Mouse (Mus musculus): ENCODE data around the gene Glipr1. TPM values are rescaled to one million over a fixed set of nuclear protein-coding genes. Genes with fewer than 3 reads are reported as not detected.

Gene Glipr1
- 1.2 and 2.6 TPM in 2 replicates for polyA plus RNA-seq (2021; fragmentation: Nextera tagmentation)
- long read RNA-seq, experiment 1, partial matches to known transcripts = 0 of 2 reads
- long read RNA-seq, experiment 1, other reads (novel, unspliced or antisense) = 1 of 2 reads
- long read RNA-seq, experiment 2, partial matches to known transcripts = 0 of 1 reads
- long read RNA-seq, experiment 2, other reads (novel, unspliced or antisense) = 0 of 1 reads

DNA sequence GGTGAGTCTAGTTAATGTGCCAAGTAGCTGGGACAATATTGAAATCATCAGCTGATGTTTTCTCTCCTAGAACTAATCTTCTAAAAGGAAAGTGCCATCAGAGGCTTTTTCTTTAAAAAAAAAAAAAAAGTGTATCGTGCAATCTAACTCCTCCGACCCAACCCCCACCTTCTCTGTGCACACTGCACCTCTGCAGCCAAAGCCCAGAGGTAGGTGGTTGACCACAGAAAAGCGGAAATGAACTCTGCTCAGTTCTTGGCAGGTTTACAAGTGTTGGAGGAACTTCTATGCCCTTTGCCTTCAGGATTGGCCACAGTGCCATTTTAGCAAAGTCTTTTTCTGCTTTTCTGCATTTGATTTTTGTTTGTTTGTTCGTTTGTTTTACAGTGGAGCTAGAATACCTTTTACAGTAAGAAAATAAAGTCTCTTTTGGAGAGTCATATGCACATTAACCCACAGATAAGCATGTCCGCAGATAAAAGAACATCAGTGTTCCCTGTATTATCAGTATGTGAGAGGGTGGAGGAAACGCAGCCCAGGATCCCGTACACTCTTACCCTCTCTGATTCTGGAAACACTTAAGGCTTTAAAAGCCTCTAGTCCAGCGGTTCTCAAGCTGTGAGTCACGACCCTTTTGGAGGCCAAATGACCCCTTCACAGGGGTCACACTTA is at the start of gene Glipr1:
Glipr1 (minus strand) TSS at position 88 of the 672 bp plus-strand sequence.

DNA sequence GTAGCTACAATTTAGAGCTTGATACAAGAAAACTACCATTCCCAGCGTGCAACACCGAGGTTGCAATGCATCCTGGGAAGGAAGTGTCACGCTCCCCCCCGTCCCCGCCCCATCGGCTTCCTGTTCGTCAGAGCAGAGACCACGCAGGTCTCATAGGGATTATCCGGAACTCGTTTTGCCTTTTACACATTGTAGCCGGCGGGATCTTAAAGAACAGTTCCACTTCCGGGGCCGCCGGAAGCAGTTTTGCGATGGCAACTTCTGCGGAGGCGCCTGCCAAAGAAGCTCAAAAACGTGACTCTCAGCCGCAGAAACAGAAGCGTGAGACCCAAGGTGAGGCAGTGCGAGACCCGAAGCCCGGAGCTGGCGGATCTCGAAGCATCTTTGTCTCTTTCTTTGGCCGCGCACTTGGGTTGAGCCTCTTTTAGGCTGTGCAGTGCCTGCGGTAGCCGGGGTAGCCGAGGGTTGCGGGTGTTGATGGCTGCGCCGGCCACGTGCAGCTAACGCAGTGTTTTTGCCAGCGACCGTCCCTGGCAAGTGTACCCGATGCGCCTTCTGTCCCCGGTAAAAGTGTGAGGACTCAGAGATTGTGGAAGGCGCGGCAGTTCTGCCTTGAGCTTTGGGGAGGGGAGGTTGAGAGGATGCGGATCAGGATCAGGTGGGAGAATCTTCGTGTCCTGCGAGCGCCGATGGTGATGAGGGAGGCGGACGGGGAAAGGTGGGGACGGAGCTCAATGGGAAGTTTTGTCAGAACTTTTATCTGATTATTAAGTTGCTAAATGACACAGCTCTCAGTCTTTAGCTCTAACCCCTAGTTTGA is 29.7 kb downstream of the Glipr1 start, which contains the start of gene Krr1:
Krr1 (plus strand) TSS at position 123 of the 820 bp plus-strand sequence.

Other genes with a start within 250 kb of the Glipr1 start
- 19.6 and 22.1 TPM in 2 replicates for gene Krr1, start 30.0 kb downstream of the Glipr1 start, polyA plus RNA-seq (2021; fragmentation: Nextera tagmentation)
- not detected in 2 replicates for gene Glipr1l1, start 57.6 kb upstream of the Glipr1 start, polyA plus RNA-seq (2021; fragmentation: Nextera tagmentation)
- not detected in 2 replicates for gene Glipr1l2, start 80.7 kb upstream of the Glipr1 start, polyA plus RNA-seq (2021; fragmentation: Nextera tagmentation)
- 0.18 TPM in 1 of 2 replicates, not detected in the other for gene Glipr1l3, start 157.7 kb upstream of the Glipr1 start, polyA plus RNA-seq (2021; fragmentation: Nextera tagmentation)
- gene Caps2, start 161.0 kb upstream of the Glipr1 start, polyA plus RNA-seq (2021; fragmentation: Nextera tagmentation) = 0.21 and 0.28 TPM in 2 replicates